Mouse (Mus musculus): ENCODE measurements around the gene Dpp4.

The Dpp4 gene

DNA sequence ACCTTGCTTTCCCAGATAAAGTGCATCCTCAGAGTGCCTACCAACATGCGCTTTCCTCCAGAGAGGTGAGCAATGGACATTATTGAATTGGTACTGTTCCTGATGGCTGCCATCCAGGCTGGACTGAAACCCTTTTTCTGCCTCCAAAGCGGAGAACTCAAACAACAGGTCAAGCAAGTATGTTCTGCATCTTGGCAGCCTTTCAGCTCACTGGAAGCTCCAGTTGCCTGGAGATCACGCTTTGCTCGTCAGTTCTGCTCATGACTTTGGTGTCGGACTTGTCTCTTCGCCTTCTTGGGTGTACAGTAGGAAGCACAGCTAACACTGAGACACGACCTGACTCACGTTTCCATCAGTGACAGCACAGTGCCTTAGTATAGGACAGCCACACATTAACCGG lies 49.8 kb downstream of the Dpp4 start:
- in situ Hi-C loops (cut with MboI, MseI): no loop called here

GRCm38 (mm10) chr2:62361514-62361913 lies 50.5 kb downstream of the Dpp4 start:
- in situ Hi-C loops (cut with MboI, MseI): no loop called here

- in situ Hi-C loops (cut with MboI, MseI): no loop called here
Measured at GRCm38 (mm10) chr2:62360872-62361271, 51.2 kb downstream of the Dpp4 start.

- in situ Hi-C loops (cut with MboI, MseI): no loop called here
Measured at GRCm38 (mm10) chr2:62357259-62357658, 54.8 kb downstream of the Dpp4 start.

DNA sequence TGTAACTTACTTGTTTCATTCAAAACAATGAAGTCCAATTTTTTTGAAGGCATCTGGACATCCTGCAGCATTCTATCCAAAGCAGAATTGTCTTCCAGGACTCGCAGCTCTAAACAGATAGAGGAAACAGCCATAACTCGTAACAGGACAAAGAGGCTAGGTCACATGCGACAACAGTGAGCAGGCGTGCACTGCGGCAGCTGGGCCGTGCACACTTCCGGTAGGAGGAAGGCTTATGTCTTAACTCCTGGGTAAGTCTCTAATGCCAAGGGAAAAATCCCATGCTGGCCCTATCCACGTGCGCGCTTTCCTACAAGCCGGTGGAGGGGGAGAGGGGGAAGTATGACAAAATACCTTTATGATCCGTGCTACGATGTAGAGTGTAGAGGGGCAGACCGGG lies 55.4 kb downstream of the Dpp4 start:
- in situ Hi-C loops (cut with MboI, MseI): no loop called here

- in situ Hi-C loops (cut with MboI, MseI): no loop called here
Measured at GRCm38 (mm10) chr2:62355766-62356165, 56.3 kb downstream of the Dpp4 start.

- in situ Hi-C loops (cut with MboI, MseI): no loop called here
Measured at GRCm38 (mm10) chr2:62352035-62352434, 60.0 kb downstream of the Dpp4 start.

DNA sequence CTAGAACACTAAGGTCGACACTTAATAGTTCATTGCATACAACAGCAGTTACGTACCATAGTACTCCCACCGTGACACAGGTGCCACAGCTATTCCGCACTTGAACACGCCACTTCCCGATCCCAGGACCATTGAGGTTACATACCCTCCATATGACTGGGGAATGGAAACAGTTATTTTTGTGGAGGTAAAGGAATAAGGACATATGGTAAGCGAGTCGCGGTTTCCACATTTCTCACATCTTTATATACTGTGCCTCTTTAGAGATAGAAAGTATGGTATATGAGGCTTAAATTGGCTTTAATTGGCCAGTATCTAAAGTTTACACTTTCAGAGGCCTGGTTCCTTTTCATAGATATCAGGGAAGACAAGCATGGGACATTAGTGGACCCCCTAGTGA lies 64.3 kb downstream of the Dpp4 start:
- in situ Hi-C loops (cut with MboI, MseI): no loop called here

- in situ Hi-C loops (cut with MboI, MseI): no loop called here
Measured at GRCm38 (mm10) chr2:62346771-62347170, 65.3 kb downstream of the Dpp4 start.

GRCm38 (mm10) chr2:62344367-62344766 lies 67.7 kb downstream of the Dpp4 start:
- in situ Hi-C loops (cut with MboI, MseI): no loop called here

GRCm38 (mm10) chr2:62341734-62342128 lies 70.3 kb downstream of the Dpp4 start:
- in situ Hi-C loops (cut with MboI, MseI): no loop called here

- in situ Hi-C loops (cut with MboI, MseI): no loop called here
Measured at GRCm38 (mm10) chr2:62341061-62341733, 70.8 kb downstream of the Dpp4 start.

GRCm38 (mm10) chr2:62339222-62339944 lies 72.6 kb downstream of the Dpp4 start:
- in situ Hi-C loops (cut with MboI, MseI): no loop called here

- in situ Hi-C loops (cut with MboI, MseI): no loop called here
Measured at GRCm38 (mm10) chr2:62337086-62337485, 74.9 kb downstream of the Dpp4 start.

GRCm38 (mm10) chr2:62334397-62335243 lies 77.4 kb downstream of the Dpp4 start:
- in situ Hi-C loops (cut with MboI, MseI): no loop called here

DNA sequence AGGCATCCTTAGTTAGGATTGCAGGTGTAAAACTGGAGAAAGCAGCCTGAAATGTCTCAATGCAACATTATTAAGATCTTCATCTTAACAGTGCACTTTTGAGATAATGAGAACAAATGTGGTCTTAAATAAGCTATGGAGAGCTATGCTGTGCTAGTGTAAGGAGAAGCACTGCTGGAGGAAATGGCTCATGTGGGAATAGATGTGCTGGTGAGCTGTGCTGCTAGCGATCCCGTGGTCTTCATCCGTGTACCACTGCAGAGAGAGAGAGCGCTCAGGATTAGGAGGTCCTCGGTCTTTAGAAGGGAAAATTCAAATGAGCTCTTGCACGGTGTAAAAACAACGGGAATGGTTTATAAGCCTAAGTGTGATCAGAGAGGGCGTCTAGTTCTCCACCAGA lies 79.6 kb downstream of the Dpp4 start:
- in situ Hi-C loops (cut with MboI, MseI): no loop called here

GRCm38 (mm10) chr2:62331913-62332312 lies 80.1 kb downstream of the Dpp4 start:
- in situ Hi-C loops (cut with MboI, MseI): no loop called here

- in situ Hi-C loops (cut with MboI, MseI): no loop called here
Measured at GRCm38 (mm10) chr2:62325388-62325787, 86.6 kb downstream of the Dpp4 start.

DNA sequence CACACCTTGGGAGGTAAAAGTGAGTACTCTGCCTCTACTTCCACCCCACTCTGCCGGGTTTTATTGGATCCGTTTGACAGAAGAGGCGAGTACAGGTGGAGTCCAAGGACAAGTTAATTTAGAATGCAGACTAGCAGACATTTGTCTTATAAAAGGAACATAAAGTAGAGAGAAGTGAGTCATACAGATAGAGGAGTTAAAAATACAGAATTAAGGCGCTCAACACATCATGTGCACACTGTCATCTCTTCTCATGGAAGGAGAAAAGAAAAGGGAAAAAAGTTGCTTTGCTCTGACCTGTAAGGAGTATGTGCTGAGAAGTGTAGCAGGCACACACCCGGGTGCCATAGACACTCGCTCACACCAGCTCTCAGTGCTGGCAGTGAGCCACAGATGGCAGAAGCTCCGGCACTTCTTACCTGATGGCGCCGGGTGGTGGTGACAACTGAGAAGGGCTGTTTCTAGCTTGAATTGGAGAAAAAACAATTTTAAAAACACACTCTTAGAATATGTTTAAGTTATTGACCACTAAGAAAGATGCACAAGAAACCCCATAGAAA lies 88.9 kb downstream of the Dpp4 start:
- in situ Hi-C loops (cut with MboI, MseI): no loop called here

GRCm38 (mm10) chr2:62319489-62319888 lies 92.5 kb downstream of the Dpp4 start:
- in situ Hi-C loops (cut with MboI, MseI): no loop called here

DNA sequence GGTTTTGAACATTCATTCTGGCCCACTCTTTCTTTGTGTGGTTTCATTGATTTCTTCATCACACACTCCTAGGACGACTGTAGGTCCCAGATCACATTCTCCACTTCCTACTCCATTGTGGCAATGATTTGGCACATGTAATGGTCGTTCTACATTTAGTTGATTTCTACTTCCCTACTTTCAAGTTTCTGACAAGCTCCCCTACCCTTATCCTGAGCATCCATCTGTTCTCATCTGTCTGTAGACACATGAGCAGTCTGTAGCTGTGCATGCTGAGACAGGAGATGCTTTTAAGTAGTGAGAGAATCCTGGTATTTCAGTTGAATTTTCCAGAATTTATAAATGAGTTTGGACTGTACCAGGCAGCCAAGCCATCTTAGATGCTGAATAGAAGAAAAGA lies 95.1 kb downstream of the Dpp4 start:
- in situ Hi-C loops (cut with MboI, MseI): no loop called here

- in situ Hi-C loops (cut with MboI, MseI): no loop called here
Measured at GRCm38 (mm10) chr2:62307477-62307876, 104.6 kb downstream of the Dpp4 start.
